Mouse (Mus musculus) cortical plate, adult 2 months (tissue): ENCODE results near the gene Mpv17l2.

Source experiments
- CTCF ChIP-seq: fragments of 200-500 bp; IDR thresholded peaks from 2 replicates; pipeline ENCODE4 v1.5.1; 2011; ENCODE audit warnings: mild to moderate bottlenecking, control low read depth, low read length; ENCODE audit not compliant: insufficient read depth; ENCODE audit errors: extremely low read depth
- POLR2A ChIP-seq: fragments of 200-500 bp; IDR thresholded peaks from 2 replicates; pipeline ENCODE4 v1.6.1; 2011; ENCODE audit warnings: mild to moderate bottlenecking, low read length, control low read depth; ENCODE audit not compliant: insufficient read depth; ENCODE audit errors: extremely low read depth

- no peak for TF ChIP-seq CTCF
- TF ChIP-seq POLR2A = no peak
Measured at GRCm38 (mm10) chr8:70801830-70802229, 41.1 kb upstream of the Mpv17l2 start.
